Mouse (Mus musculus) liver (tissue): ENCODE results near the gene Ppef1.
"Not testable (repeated sequence)": the region's sequence is repeated elsewhere in the genome, so short reads cannot be mapped to it uniquely, and the experiment has no call there.

Source experiments
- DNase-seq: peaks from one replicate; pipeline ENCODE4 v3.0.0-alpha.2; 2020; ENCODE audit warnings: mixed read lengths

Gene Ppef1

DNA sequence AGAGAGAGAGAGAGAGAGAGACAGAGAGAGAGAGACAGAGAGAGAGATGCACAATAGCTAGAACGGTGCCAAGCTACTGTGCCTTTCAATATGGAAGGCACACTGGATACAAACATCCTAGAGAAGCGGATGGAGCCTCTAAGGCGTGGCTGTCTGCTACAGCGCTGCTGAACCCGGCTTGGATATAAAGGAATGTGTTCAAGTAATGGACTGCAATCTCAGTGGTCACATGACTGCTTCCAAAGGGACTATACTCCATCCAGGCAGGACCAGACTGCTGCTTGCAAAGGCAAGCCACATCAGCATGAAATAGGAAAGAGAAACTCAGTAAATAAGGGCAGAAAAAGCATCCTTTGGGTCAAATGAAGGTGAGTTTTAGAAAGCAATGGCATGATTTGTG is at the start of gene Ppef1:
TSS of gene Ppef1 (minus strand) at position 116 of the 400 bp plus-strand sequence.
- DNase-seq, result no peak

DNA sequence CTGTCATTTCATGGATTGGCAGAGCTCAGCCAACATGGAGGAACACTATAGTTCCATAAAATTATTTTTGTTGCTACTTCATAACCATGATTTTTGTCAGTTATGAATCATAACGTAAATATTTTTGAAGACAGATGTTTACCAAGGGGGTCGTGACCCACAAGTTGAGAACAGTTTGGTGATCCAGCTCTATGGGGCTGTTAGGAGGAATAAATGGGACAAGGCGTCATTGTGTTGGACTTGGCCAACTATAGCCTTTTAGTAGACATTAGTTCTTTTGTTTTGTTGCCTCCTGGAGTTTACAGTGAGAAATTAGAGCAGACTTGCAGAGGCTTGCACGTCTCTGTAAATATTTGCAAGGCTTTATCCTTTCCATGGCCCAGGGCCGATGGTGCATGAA is 46.7 kb upstream of the Ppef1 start:
- DNase-seq, result no peak

DNA sequence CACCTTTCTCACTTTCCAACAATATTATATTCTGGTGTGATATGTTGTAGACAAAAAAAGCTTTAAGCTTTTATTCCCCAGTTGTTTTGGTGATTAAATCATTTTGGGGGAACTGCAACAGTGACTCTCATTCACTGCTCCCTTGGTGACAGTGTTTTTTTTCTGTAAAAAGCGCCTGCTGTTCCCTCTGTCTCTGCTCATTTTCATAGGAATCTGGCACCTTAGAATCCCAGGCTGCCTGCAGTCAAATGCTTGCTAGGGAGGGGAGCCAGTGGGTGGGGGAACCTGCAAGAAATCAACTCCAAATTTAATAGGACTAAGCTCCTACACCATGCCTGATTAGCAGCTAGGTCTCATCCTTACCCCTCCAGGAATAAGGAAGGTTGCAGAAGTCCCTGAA is 37.5 kb upstream of the Ppef1 start:
- DNase-seq, result no peak

DNA sequence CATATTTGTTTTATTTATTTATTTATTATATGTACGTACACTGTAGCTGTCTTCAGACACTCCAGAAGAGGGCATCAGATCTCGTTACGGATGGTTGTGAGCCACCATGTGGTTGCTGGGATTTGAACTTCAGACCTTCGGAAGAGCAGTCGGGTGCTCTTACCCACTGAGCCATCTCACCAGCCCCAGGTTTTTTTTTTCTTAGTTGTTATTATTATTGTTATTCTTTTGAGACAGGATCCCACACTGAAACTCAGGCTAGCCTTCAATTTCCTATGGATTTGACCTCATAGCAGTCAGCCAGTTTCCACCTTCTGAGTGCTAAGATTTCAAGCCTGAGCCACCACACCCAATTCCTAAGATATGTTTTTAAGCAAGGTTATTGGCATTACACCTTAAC is 34.1 kb upstream of the Ppef1 start:
- DNase-seq, result not testable (repeated sequence)

DNA sequence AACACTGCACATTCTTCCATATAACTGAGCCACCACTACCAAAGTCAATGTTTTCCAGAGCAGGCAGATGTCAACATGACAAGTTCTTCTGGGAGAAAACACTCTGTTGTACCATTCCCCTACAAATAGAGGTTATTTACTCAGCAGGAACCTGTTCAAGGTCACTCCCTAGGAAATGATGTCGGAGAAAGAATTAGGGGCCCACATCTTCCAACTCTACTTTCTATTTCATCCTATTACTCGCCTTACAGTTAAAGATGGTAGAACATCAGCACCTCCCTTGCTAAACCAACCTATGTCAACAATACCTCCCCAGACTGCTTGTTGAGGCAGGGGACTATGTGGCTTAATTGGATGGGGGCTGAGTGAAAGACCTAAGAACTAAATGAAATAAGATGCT is 32.1 kb upstream of the Ppef1 start, which contains the start of gene Rs1:
TSS of gene Rs1 (plus strand) at position 301 of the 400 bp plus-strand sequence.
- DNase-seq, result no peak

DNA sequence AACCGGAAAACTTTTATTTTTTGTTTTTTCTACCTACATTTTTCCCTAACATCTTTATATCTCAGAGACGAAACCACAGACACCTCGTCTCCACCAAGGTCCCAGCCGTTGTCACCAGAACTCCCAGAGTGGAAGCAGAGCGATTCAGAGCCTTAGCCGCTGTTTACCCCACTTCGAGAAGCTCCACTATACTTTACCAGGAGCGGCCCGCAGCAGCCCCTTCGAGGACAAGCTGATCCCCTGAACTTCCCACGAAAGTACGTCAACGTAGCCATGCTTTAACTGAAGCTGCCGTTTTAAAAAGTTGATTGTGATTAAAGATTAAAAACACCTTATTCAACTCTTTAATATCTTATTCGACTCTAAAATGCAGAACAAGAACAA is 30.7 kb upstream of the Ppef1 start:
- peak; percentile 57 for DNase-seq

DNA sequence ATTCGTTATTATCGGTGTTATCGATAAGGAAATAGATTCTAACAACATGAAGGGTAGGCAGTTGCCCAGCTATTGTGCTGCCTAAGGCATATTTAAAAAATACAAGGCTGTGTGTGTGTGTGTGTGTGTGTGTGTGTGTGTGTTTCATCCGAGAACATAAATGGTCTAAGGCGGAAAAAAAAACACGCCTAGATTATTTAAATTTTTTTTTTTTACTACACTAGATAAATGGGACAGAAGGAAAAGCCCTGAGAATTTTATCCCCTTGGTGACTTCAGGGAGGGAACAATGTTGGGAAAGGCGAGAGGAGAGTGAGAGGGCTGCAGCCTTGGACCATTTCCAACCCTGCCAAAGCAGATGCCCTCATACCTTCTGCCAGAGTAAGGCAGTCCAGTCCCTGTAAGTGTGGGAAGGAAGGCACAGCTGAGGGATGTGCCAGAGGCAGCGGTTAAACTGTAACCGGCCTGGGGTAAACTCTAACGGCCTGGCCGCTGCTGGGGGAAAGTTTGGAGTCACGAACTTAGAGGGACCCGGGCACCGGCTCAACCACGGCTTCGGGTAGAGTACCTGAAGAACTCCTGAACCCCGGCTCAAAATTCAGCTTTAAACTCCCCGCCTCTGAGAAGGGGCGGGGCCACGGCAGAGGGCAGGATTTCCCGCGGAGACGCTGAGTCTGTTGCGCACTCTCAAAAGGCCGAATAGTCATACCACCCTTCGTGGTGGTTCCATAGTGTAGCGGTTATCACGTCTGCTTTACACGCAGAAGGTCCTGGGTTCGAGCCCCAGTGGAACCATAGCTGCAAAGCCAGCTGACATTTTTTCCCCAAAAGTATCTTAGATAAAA is 30.0 kb upstream of the Ppef1 start:
- DNase-seq, result peak; percentile 90

DNA sequence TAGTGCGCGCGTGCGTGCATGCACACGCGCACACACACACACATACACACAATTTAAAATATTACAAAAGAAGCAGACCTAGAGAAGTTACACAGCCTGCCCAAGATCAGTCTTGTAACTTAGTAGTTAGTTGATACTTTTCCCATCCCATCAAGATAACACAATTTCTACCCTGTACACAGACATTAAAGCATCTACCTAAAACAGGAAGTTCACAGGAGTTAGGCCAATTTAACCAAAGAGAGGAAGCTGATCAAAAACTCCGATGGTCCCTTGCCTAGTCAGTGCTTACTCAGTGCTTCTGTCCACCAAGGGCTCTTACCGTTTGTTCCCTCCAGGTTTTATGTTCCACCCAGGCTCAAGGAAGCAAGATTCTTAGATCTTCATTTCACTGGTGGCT is 15.2 kb upstream of the Ppef1 start:
- no peak for DNase-seq

DNA sequence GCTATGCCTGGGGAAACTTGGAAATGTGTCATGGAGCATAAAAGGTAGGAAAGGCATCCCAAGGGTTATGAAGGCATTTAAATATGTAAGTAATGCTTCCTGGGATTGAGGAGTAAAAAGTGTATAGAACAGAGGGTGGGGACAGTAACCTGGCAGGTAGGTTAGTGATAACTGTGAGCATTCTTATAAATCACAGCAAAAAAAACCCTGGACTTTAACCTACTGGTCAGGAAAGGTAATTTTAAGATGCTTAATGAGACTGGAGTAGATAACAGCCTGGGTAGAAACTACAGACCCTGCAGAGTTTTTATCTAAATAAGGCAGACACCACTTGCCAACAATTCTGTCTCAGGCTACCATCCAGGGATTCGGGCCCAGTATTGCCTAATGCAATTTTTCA is 13.1 kb upstream of the Ppef1 start:
- no peak for DNase-seq

DNA sequence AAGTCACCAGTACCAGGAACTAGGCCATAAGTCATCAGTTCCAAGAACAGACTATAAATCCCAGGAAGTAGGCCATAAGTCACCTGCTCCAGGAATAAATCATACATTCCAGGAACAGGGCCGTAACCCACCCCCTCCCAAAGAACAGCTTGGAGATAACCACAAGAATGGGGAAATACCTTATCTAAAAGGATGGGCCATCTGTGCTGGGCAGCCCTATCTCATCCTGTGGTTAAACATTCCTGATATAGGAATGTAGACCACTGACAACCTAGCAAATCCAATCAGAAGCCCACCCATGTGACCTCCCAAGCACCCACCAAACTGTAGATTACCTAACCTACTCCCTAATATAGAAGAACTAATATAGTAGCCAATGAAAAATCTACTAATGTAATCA is 9.8 kb upstream of the Ppef1 start:
- no peak for DNase-seq

DNA sequence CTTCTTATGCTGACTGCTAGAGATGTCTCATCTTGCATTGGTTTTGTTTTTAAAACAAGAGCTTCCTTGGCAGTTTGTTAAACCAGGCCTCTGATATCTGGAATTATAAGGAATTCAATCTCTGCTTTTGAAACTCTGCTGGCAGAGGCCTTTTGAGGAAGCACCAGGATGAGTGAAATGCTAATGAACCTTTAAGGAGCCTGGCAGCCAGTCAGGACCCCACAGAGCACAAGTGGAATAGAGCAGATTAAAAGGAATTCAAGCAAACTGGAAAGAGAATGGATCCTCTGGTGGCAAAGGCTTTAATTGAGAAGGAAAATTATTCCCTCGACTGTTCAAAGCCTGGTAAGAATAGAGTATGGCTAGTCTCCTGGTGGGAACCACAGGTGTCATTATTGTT is 36.4 kb downstream of the Ppef1 start:
- DNase-seq, result no peak

DNA sequence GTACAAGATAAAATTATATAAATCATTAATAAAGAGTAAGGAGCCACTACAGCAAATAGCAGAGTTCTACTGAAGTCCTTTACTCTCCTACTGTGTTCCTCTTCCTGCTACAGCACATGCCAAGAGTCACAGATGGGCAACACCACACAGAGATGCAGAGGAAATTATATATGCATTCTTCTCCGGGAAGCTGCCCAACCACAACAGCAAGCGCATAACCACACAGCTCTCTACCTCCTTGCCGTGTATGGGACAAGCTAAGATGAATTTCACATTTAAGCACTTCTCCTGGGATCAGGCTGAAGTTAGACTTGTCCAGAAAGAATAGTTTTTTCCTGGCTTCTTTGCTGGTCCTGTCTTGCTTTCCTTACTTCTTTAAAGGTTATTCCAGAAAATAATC is 44.0 kb downstream of the Ppef1 start:
- no peak for DNase-seq

DNA sequence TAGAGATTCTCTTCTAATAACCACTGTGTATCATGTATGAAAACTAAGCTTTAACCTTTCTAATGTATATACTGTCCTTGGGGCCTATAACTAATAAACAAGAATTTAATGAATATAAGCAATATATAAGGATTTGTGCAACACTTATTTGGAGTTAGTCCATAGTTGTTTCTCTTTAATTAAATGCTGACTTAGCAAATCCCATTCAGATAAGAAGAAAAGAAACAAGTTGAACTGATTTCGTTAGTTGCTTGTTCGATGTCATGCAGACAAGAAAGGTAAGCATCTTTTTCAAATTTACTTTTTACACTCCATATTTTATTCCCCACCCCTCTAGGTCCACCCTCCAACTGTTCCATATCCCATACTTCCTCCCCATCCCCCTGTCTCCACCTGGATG is 45.5 kb downstream of the Ppef1 start:
- no peak for DNase-seq

DNA sequence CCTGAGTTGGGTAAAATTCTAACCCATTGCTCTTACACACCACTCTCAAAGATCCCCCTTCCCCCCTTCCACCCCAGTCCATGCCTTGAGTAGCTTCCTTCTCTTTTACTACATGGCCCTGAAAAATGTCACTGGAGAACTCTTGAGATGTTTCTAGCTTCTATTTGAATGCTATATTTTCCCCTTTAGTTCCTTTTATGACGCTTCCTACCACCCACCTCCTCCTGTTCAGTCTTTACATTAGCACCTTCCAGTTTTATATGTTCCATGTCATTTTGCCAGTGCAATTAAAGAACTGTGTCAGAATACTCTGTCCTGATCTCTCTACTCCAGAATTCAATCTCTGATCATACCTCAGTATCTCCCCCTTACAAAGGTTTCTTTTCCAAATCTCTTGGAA is 65.6 kb downstream of the Ppef1 start:
- DNase-seq, result no peak

DNA sequence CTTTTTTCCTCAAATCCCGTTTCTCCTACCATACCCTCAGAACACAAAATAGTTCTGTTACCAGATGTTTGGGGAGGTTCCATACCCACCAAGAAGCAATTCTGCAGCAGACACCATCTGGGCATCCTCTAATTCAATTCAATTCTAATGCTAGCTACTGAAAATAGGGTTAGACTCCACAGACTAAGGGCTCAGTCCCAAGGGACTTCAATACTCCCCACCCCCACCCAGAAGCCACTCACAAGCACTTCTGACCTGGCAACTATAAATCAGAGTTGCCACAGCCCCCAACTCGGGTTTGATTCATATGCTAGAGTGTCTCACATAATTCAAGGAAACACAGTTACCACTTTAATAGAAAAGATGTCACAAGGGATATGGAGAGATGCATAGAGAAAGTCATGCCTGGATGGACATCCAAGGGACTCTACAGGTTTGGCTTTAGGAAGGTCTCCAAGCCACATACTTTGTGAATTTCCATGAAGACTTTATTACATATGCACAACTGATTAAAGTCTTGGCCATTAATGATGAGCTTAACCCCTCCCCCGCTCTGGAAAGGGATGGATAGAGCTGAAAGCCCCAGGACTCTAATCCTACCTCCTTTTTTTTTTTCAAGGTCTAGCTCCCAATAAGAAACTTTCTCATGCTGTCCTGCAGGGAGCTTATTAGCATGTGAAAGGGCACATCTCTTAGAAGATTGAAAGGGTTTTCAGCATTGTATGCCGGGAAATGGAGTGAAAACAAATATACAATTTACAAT is 124.5 kb downstream of the Ppef1 start:
- no peak for DNase-seq

DNA sequence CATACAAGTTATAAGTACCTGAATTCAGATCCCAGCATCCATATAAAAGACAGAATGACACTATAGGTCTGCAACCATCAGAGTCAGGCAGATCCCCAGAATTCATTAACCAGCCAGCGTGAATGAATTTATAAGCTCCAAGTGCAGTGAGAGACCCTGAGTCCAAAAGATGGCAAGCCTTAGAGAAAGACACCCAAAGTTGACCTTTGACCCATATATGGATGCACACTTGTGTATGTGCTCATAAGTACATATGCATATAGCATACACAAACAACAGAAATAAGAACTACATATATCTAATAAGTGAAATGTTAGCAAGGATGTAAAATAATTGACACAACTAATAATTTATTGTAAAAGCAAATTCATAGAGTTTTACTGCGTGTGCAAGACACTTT is 125.1 kb downstream of the Ppef1 start:
- no peak for DNase-seq

DNA sequence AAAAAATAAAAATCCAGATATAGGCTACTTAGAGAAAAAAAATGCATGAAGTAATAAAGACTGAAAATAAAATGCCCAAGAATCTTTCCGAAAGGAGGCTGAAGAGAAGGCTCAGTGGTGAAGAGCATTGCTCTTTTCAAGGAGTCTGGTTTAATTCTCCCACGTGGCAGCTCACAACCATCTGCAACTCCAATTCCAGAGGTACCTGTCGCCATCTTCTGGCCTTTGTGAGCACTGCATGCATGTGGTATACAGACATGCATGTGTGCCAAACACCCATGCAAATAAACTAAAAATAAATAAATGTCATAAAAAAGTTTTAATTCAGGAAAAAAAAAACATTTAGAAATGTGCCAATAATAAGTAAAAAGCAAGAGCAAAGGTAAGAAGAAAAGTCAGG is 125.7 kb downstream of the Ppef1 start:
- peak; percentile 40 for DNase-seq

DNA sequence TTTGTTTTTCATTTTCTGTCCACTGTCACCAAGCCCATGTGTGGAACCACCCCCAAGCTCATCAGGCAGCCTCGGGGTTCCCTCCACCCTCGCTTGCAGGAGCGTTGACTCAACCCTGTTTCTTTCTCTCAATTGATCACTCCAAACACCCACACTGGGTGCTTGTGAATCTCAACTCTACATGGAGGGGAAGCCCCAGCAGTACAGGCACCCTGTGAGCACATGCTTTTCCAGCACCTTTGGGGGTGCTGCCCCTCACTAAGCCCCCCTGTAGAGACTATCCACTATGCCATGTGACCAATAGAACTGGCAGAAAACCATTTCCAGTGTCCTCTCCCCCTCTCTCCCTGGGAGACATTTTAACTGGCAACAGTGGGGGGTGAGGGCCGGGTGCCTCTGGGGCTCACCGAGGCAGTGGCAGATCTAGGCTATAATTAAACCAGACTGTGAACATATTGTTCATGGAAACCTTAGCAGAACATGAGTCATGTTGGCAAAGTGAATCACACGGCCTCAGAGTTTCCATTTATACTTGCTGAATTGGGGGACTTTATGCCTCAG is 131.5 kb downstream of the Ppef1 start:
- no peak for DNase-seq

DNA sequence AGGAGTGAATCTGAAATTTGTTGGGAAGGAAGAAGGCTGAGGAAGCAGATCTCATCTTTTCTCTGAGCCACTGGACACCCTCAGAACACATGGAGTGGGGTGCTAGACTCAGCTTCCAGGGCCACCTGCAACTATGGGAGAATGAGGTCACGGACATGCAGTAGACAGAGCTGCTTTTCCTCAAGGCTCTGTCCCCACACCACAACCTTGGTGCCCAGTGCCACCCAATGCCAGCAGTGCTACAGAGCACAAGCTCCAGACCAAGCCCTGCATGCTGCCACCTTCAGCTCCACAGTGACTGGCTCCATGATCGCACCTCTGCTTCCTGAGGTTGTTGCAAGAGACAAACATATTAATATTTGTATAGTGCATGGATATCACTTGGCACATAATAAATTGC is 132.2 kb downstream of the Ppef1 start:
- no peak for DNase-seq

DNA sequence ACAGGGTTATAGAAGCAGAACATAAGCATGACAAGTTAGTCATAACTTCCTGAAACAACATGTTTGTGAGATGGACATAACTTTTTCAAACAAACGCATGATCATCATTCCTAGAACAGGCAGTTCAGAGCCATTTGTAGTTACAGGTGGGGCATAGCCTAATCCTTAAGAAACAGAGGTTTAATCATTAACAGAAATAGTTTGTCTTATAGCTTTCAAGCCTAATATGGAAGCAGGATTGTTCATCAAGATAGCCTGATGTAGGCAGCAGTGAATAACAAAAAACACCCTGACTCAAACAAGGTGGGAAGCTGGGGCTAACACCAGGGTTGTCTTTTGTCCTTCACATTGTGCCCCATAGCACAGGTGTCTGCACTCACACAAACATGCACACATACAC is 132.8 kb downstream of the Ppef1 start:
- DNase-seq, result no peak

DNA sequence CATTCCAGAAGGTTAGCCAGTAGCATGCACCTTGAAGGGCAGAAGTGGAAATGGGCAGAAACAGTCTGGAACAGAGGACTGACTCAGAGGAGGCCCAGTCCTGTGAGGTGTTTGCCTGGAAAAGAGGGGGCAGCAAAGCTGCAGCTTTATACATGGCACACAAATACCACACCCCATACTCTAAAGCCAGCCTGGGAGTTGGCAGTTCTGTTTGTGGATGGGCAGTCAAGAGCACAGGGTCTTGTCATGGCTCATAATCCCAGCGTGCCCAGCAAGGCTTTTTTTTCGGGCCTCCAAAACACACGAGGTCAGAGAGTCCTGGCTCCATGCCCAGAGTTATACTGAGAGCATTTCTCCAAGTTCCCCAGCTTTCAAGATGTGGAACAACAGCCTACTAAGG is 134.5 kb downstream of the Ppef1 start:
- DNase-seq, result no peak

DNA sequence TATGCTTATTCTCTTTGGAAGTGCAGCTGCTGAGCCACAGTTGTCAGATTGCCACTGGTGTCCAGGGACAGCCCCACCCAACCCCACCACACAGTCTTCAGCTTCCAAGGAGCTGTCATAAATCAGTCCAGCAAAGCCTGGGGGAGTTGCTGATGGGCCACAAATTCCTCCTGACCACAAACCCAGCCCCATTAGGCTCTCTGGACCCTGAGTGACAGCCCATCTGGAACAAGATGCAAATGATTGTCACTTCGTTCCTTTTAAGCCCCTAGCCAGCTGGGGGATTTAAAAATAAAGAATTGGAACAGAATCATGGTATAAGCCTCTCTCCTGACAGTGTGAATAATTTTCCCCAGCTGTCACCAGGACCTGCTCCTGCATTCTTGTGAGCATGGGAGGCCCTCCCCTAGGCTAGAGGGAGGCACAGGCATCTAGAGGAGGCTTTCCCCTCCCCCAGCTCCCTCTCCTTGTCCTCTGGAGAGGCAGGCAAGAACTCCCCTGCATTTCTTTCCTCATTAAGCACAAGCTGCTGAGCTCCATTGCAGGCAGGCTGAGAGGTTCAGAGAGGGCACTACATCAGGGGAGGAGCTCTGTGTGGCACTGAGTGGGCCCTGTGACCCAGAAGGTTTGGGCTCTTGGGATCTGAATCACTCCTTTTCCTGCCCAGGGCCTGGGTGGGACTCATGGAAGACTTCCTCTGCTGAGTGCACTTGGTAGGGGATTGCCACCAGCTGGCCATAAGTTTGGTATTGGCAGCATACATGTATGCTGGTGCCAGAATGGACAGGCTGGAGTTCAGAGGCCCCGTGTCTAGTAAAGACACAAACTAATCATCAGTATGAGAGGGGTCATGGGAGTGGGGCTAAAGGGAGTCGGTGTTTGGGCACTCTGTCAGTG is 136.8 kb downstream of the Ppef1 start:
- DNase-seq, result peak; percentile 12

DNA sequence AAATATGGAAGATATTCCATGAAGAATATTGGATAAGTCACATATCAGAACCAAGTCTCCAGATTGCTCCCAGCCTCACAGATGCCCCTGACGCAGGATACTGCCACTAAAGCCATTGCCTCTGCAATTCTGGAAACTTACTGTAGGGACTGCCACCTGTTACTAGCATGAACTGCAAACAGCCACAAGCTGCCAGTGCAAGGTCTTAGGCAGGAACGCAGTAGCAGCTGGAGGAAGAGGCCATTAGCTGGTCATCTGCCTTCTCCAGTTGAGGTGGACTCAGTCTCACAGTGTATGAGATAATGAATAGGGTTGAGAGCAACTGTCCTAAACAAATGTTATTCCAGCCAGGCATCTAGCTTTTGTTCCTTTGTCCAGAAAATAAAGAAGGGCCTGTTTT is 137.5 kb downstream of the Ppef1 start:
- DNase-seq, result no peak
